Mouse (Mus musculus) hindbrain, embryonic 16.5 days (tissue): ENCODE measurements around the gene Abhd5. TPM values are rescaled to one million over a fixed set of nuclear protein-coding genes. Genes with fewer than 3 reads are reported as not detected.

Experiments used
- ATAC-seq: fragments of 200-750 bp; cut with Nextera tagmentation; 2 replicates; pipeline ENCODE4 v1.8.0; 2017; ENCODE audit warnings: moderate TSS enrichment, moderate library complexity
- H3K27ac ChIP-seq: fragments of 300-500 bp; sonication (generic); 2 replicates; pipeline ENCODE4 v1.5.1; 2014; ENCODE audit warnings: low read depth, mild to moderate bottlenecking, control low read depth, low read length, moderate library complexity
- H3K27me3 ChIP-seq: fragments of 300-500 bp; sonication (generic); replicated peaks from 2 replicates; pipeline ENCODE4 v1.6.1; 2014; ENCODE audit warnings: low read length; ENCODE audit not compliant: control insufficient read depth, insufficient read depth
- H3K36me3 ChIP-seq: fragments of 300-500 bp; sonication (generic); 2 replicates; pipeline ENCODE4 v1.6.1; 2014; ENCODE audit warnings: mild to moderate bottlenecking, low read length, moderate library complexity, mixed read lengths; ENCODE audit not compliant: control insufficient read depth, insufficient read depth
- H3K4me1 ChIP-seq: fragments of 300-500 bp; sonication (generic); 2 replicates; pipeline ENCODE4 v1.6.1; 2014; ENCODE audit warnings: low read depth, low read length; ENCODE audit not compliant: control insufficient read depth, insufficient read depth
- H3K4me2 ChIP-seq: fragments of 300-500 bp; sonication (generic); 2 replicates; pipeline ENCODE4 v1.6.1; 2014; ENCODE audit warnings: mild to moderate bottlenecking, low read length, control low read depth, moderate library complexity
- H3K4me3 ChIP-seq: fragments of 300-500 bp; sonication (generic); 2 replicates; pipeline ENCODE4 v1.5.1; 2014; ENCODE audit warnings: mild to moderate bottlenecking, low read length, control low read depth, moderate library complexity
- H3K9ac ChIP-seq: fragments of 300-500 bp; sonication (generic); 2 replicates; pipeline ENCODE4 v1.6.1; 2014; ENCODE audit warnings: low read depth, mild to moderate bottlenecking, control low read depth, low read length, moderate library complexity
- H3K9me3 ChIP-seq: fragments of 300-500 bp; sonication (generic); 2 replicates; pipeline ENCODE4 v1.6.1; 2014; ENCODE audit warnings: mild to moderate bottlenecking, low read length, moderate library complexity; ENCODE audit not compliant: control insufficient read depth
- WGBS: fragments of 180-500 bp; shearing (Covaris S2); extraction: QIAGEN DNeasy Blood & Tissue Kit; methylation state at CpG from one replicate; pipeline ENCODE4 v1.1.7; 2014; 5-methylcytosine and 5-hydroxymethylcytosine counted together
- polyA plus RNA-seq: library from polyadenylated mRNA; unstranded; fragments of >200 nt; fragmentation: Nextera tagmentation; extraction: Ambion mirVana; gene quantifications from 2 replicates; pipeline ENCODE4 v1.2.1, GENCODE M21; 2015

Abhd5 gene
- polyA plus RNA-seq, 1 experiment from 2014 or later = 27.0 TPM

GRCm38 (mm10) chr9:122343399-122343798, 8.0 kb upstream of the Abhd5 start:
- Histone ChIP-seq H3K27ac (no peak overlapping the region), H3K27me3 (no peaks in the 10 kb centered on the region), H3K4me3 (no peak overlapping the region), H3K9ac (no peak overlapping the region), H3K36me3 (no peaks in the 10 kb centered on the region), H3K9me3 (no peaks in the 10 kb centered on the region), H3K4me2 (no peak overlapping the region), H3K4me1 (no peaks in the 10 kb centered on the region)
- ATAC-seq = no peak
- WGBS = 90% methylated on average over 7 of the region's 7 CpGs

GRCm38 (mm10) chr9:122344560-122344959, 6.8 kb upstream of the Abhd5 start:
- Histone ChIP-seq H3K36me3 (no peaks in the 10 kb centered on the region), H3K27me3 (no peaks in the 10 kb centered on the region), H3K4me1 (no peaks in the 10 kb centered on the region), H3K9me3 (no peaks in the 10 kb centered on the region), H3K27ac (no peak overlapping the region), H3K4me2 (no peak overlapping the region), H3K4me3 (no peak overlapping the region), H3K9ac (no peak overlapping the region)
- no peak for ATAC-seq
- 86% methylated on average over 8 of the region's 8 CpGs for WGBS

GRCm38 (mm10) chr9:122345291-122345690, 6.1 kb upstream of the Abhd5 start:
- 72% methylated on average over 3 of the region's 3 CpGs for WGBS
- Histone ChIP-seq H3K4me2 (no peak overlapping the region), H3K9me3 (no peaks in the 10 kb centered on the region), H3K27me3 (no peaks in the 10 kb centered on the region), H3K4me3 (no peak overlapping the region), H3K36me3 (no peaks in the 10 kb centered on the region), H3K27ac (no peak overlapping the region), H3K4me1 (no peaks in the 10 kb centered on the region), H3K9ac (no peak overlapping the region)
- ATAC-seq = no peak

GRCm38 (mm10) chr9:122346059-122346458, 5.3 kb upstream of the Abhd5 start:
- H3K9ac ChIP-seq = no peak overlapping the region
- no peak overlapping the region for H3K4me3 ChIP-seq
- WGBS = 76% methylated on average over 5 of the region's 5 CpGs
- no peak overlapping the region for H3K4me2 ChIP-seq
- H3K4me1 ChIP-seq = no peaks in the 10 kb centered on the region
- no peaks in the 10 kb centered on the region for H3K9me3 ChIP-seq
- no peak overlapping the region for H3K27ac ChIP-seq
- H3K27me3 ChIP-seq = no peaks in the 10 kb centered on the region
- ATAC-seq = no peak
- H3K36me3 ChIP-seq = no peaks in the 10 kb centered on the region

GRCm38 (mm10) chr9:122347882-122348281, 3.5 kb upstream of the Abhd5 start:
- no peak overlapping the region for H3K4me3 ChIP-seq
- H3K4me2 ChIP-seq = no peak overlapping the region
- ATAC-seq = no peak
- 94% methylated on average over 1 of the region's 1 CpGs for WGBS
- no peaks in the 10 kb centered on the region for H3K9me3 ChIP-seq
- no peak overlapping the region for H3K27ac ChIP-seq
- no peaks in the 10 kb centered on the region for H3K36me3 ChIP-seq
- no peak overlapping the region for H3K9ac ChIP-seq
- H3K27me3 ChIP-seq = no peaks in the 10 kb centered on the region
- no peaks in the 10 kb centered on the region for H3K4me1 ChIP-seq

- Histone ChIP-seq H3K9me3 (no peaks in the 10 kb centered on the region), H3K4me2 (no peak overlapping the region), H3K9ac (no peak overlapping the region), H3K27me3 (no peaks in the 10 kb centered on the region), H3K4me1 (no peaks in the 10 kb centered on the region), H3K36me3 (no peaks in the 10 kb centered on the region), H3K27ac (no peak overlapping the region), H3K4me3 (no peak overlapping the region)
- 87% methylated on average over 4 of the region's 4 CpGs for WGBS
- ATAC-seq = no peak
Observed at GRCm38 (mm10) chr9:122349286-122349685, 2.1 kb upstream of the Abhd5 start.

- peak overlapping the region; percentile 58; the same call in 1 of the 2 replicates for H3K27ac ChIP-seq
- peak overlapping the region; percentile 74 for H3K4me3 ChIP-seq
- peak overlapping the region; percentile 60 for H3K4me2 ChIP-seq
- H3K36me3 ChIP-seq = no peaks in the 10 kb centered on the region
- 75% methylated on average over 7 of the region's 7 CpGs for WGBS
- no peaks in the 10 kb centered on the region for H3K4me1 ChIP-seq
- peak overlapping the region; percentile 84; the same call in 1 of the 2 replicates for H3K9ac ChIP-seq
- ATAC-seq = no peak
- H3K27me3 ChIP-seq = no peaks in the 10 kb centered on the region
- no peaks in the 10 kb centered on the region for H3K9me3 ChIP-seq
Observed at GRCm38 (mm10) chr9:122350396-122351130, 845 bp upstream of the Abhd5 start.

GRCm38 (mm10) chr9:122352025-122352392, 601 bp downstream of the Abhd5 start:
- H3K27me3 ChIP-seq = no peaks in the 10 kb centered on the region
- under 1% methylated on average over 30 of the region's 30 CpGs for WGBS
- H3K4me1 ChIP-seq = no peaks in the 10 kb centered on the region
- peak overlapping the region; percentile 60 for H3K4me2 ChIP-seq
- peak overlapping the region; percentile 84 for H3K9ac ChIP-seq
- H3K4me3 ChIP-seq = peak overlapping the region; percentile 74
- no peak for ATAC-seq
- no peaks in the 10 kb centered on the region for H3K9me3 ChIP-seq
- no peaks in the 10 kb centered on the region for H3K36me3 ChIP-seq
- H3K27ac ChIP-seq = peak overlapping the region; percentile 58

- 92% methylated on average over 4 of the region's 4 CpGs for WGBS
- H3K4me2 ChIP-seq = no peak overlapping the region
- no peak overlapping the region for H3K27ac ChIP-seq
- H3K4me3 ChIP-seq = no peak overlapping the region
- no peaks in the 10 kb centered on the region for H3K4me1 ChIP-seq
- ATAC-seq = no peak
- H3K36me3 ChIP-seq = no peaks in the 10 kb centered on the region
- no peaks in the 10 kb centered on the region for H3K27me3 ChIP-seq
- no peak overlapping the region for H3K9ac ChIP-seq
- no peaks in the 10 kb centered on the region for H3K9me3 ChIP-seq
Observed at GRCm38 (mm10) chr9:122352911-122353310, 1.5 kb downstream of the Abhd5 start.
